Mouse (Mus musculus) G1E-ER4 (cell line): Measurements from ENCODE around the gene Slc35f3. TPM values are rescaled to one million over a fixed set of nuclear protein-coding genes. Genes with fewer than 3 reads are reported as not detected.

ENCODE experiments used
- GATA1 ChIP-seq: IDR thresholded peaks from one replicate; pipeline ENCODE4 v1.8.0; 2012; ENCODE audit warnings: low read length, inconsistent platforms
- polyA plus RNA-seq: library from polyadenylated mRNA; stranded (reverse); fragments of >175 nt; gene quantifications from 2 replicates; pipeline ENCODE4 v1.2.3, GENCODE M21; 2012

Slc35f3 gene
- polyA plus RNA-seq, 1 experiment = not detected

DNA sequence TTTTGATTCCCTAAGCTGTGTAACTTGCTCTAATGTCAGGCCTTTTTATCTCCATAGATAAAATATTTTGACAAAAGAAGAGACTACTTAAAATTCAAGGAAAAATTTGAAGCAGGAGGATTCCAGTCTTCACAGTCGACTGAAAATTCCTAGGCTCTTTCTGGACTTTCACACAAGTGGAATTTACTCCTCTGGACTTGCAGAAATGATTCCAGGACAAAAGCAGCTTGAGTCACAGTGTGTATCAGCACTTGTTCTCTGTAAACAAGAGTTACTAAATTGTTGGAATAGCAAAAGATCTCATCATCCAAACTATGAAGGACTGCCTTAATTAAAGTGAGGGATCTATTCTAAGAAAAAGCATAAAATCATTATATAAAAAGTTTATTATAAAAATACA, 126.6 kb downstream of the Slc35f3 start:
- no peak for TF ChIP-seq GATA1

DNA sequence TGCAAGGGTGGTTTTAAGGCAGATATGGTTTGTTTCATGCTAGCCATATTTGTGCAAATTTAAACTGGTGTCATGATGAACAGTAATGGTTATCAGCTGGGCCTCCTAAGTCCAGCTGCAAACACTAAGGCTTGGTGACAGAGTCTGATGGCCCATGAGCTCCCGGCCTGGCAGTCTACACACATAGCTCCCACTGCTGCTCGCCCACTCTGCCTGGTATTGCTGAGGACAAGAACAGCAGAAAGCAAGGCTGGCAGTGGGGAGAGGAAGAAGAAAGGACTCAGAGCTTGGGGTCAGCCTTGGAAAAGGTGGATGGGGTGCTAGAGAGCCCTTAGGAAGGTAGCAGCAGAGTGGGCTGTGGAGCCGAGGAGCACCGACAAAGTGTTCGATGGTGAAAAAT, 131.3 kb downstream of the Slc35f3 start:
- TF ChIP-seq GATA1 = no peak

DNA sequence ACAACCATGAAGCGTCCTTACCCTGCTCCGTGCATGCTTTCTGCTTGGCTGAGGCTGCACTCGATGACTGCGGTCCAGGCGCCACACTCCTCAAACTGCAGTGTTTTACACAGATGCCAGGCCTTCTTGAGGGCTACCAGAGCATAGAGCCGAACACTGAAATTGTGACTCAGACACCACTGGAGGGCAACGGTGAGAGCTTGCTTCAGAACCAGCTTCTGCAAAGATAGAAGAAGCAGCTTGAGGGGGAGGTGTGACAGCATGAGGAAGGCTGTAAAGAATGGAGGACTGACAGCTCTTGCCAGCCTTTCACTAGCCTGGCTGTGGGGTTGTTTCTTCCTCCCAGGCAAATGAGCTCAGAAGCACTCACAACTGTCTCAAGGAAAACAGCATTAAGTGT, 135.5 kb downstream of the Slc35f3 start:
- no peak for TF ChIP-seq GATA1

DNA sequence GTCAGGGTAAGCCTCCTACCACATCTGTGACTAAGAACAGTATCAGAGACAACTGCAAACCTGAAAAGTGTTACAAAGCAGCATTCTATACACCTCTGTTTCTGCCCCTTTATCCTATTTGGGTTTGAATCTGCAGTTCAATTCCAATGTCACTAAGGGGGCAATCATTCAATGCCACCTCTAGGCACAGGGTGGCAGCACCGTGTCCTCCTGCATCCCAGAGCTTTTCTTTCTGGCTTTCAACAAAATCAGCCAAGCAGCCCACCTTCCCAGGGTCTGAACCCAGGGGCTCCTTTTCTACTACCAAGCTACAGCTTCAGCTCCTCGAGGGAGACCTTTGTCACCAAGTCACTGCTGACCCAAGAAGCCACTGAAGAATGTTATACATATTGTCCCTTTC, 140.6 kb downstream of the Slc35f3 start:
- no peak for TF ChIP-seq GATA1

Other genes with a start within 250 kb of the Slc35f3 start
- 82.8 and 144 TPM in 2 replicates for gene Coa6, start 124.0 kb downstream of the Slc35f3 start, polyA plus RNA-seq
- 1.8 and 3.1 TPM in 2 replicates for gene Tarbp1, start 176.5 kb downstream of the Slc35f3 start, polyA plus RNA-seq